ENCODE assay signal across 10 mouse cellular contexts in genomic region chr13:52986215-52986780, GRCm38 (mm10).
"Had no signal": no experiment of that assay in that cellular context is flagged by ENCODE, and none has a peak within 500 bp of the region (broad histone marks: within the 10 kb centered on the region; RNA-seq: fewer than 3 reads in every experiment).

No protein-coding gene starts in this region.

- H3K4me3 ChIP-seq: limb, embryonic 15.5 days; midbrain, embryonic 13.5 days; neural tube, embryonic 15.5 days had no signal

- H3K27ac ChIP-seq: limb, embryonic 15.5 days; midbrain, embryonic 13.5 days; neural tube, embryonic 15.5 days had no signal

- H3K9me3 ChIP-seq: limb, embryonic 15.5 days; midbrain, embryonic 13.5 days; neural tube, embryonic 15.5 days had no signal

- ATAC-seq: intestine, postnatal 0 days; midbrain, embryonic 13.5 days had no signal

- DNase-seq: kidney, adult 8-10 months; kidney, postnatal 25 days; layer of hippocampus, postnatal 36 days; right cerebral cortex, adult 18-20 months; right cerebral cortex, postnatal 25 days; thymus, postnatal 36 days had no signal

- H3K36me3 ChIP-seq: limb, embryonic 15.5 days; midbrain, embryonic 13.5 days; neural tube, embryonic 15.5 days had no signal

- H3K27me3 ChIP-seq: neural tube, embryonic 15.5 days had no signal

- H3K4me2 ChIP-seq: limb, embryonic 15.5 days; midbrain, embryonic 13.5 days; neural tube, embryonic 15.5 days had no signal

- H3K9ac ChIP-seq: limb, embryonic 15.5 days; midbrain, embryonic 13.5 days; neural tube, embryonic 15.5 days had no signal
